Mouse (Mus musculus) olfactory bulb, adult 2 months (tissue): ENCODE measurements at regions not wholly inside any gene's neighbourhood (a gene's known extent, or its start where the extent isn't known, plus 50 kb on each side); places are given as distances from the start of the nearest gene placed in this dataset.

Experiments used
- H3K27ac ChIP-seq: fragments of 200-500 bp; 2 replicates; pipeline ENCODE4 v1.5.1; 2012; ENCODE audit warnings: low read depth, low read length; ENCODE audit not compliant: insufficient read depth
- H3K4me1 ChIP-seq: fragments of 200-500 bp; 2 replicates; pipeline ENCODE4 v1.6.1; 2012; ENCODE audit warnings: low read length; ENCODE audit not compliant: control insufficient read depth, insufficient read depth
- H3K4me3 ChIP-seq: fragments of 200-500 bp; 2 replicates; pipeline ENCODE4 v1.5.1; 2012; ENCODE audit warnings: mild to moderate bottlenecking, low read depth, low read length, moderate library complexity; ENCODE audit not compliant: insufficient read depth
- CTCF ChIP-seq: fragments of 200-500 bp; IDR thresholded peaks from 2 replicates; pipeline ENCODE4 v1.5.1; 2012; ENCODE audit warnings: low read depth, mild to moderate bottlenecking, low read length, moderate library complexity; ENCODE audit not compliant: insufficient read depth
- POLR2A ChIP-seq: fragments of 200-500 bp; IDR thresholded peaks from 2 replicates; pipeline ENCODE4 v1.6.1; 2012; ENCODE audit warnings: mild to moderate bottlenecking, low read depth, low read length, moderate library complexity; ENCODE audit not compliant: insufficient read depth
- WGBS: fragments of 180-500 bp; shearing (Covaris S2); methylation state at CpG from one replicate; pipeline ENCODE4 v1.1.7; 2018; 5-methylcytosine and 5-hydroxymethylcytosine counted together

GRCm38 (mm10) chr3:40452958-40453357 lies 78.1 kb upstream of the Intu start:
- Histone ChIP-seq H3K27ac (no peak overlapping the region), H3K4me1 (peaks cover 3% of the 10 kb centered on the region; the same call in 1 of the 2 replicates), H3K4me3 (no peak overlapping the region)
- 88% methylated on average over 5 of the region's 5 CpGs for WGBS
- TF ChIP-seq POLR2A (no peak), CTCF (no peak)

DNA sequence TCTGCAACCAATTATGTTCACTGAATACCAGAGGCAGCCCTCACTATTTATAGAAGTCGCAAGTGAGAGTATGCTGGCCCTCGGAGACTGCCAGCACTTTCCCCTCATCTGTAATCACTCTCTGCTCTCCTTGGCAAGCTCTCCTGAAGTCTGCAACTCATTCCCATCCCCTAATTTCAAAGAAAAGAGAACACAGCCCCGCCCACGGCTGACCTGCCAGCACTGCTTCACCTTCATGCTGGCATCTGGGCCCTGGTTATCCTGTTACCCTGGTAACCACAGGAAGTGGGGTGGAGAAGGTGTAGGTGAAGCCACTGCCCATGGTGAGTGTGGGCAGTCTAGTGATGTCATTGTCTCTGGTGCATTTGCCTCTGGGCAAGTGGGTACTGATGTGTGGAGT lies 77.5 kb upstream of the Intu start:
- H3K4me3 ChIP-seq: no peak overlapping the region
- H3K4me1 ChIP-seq: peaks cover 3% of the 10 kb centered on the region; the same call in 1 of the 2 replicates
- no peak overlapping the region for H3K27ac ChIP-seq
- no peak for TF ChIP-seq CTCF
- TF ChIP-seq POLR2A: no peak
- WGBS: 31% methylated on average over 4 of the region's 4 CpGs

- no peak overlapping the region for H3K27ac ChIP-seq
- no peak overlapping the region for H3K4me3 ChIP-seq
- H3K4me1 ChIP-seq: peaks cover 3% of the 10 kb centered on the region; the same call in 1 of the 2 replicates
- WGBS: 87% methylated on average over 2 of the region's 2 CpGs
- no peak for TF ChIP-seq POLR2A
- no peak for TF ChIP-seq CTCF
Measured at GRCm38 (mm10) chr3:40456070-40456469, 75.0 kb upstream of the Intu start.

GRCm38 (mm10) chr3:40458490-40458889 lies 72.6 kb upstream of the Intu start:
- no peak overlapping the region for H3K27ac ChIP-seq
- TF ChIP-seq CTCF: no peak
- no peak for TF ChIP-seq POLR2A
- WGBS: 89% methylated on average over 5 of the region's 5 CpGs
- no peak overlapping the region for H3K4me3 ChIP-seq
- H3K4me1 ChIP-seq: peaks cover 2% of the 10 kb centered on the region; the same call in 1 of the 2 replicates

- Histone ChIP-seq H3K4me1 (no peaks in the 10 kb centered on the region), H3K27ac (no peak overlapping the region), H3K4me3 (no peak overlapping the region)
- TF ChIP-seq POLR2A: no peak
- no peak for TF ChIP-seq CTCF
- WGBS: 83% methylated on average over 5 of the region's 5 CpGs
Measured at GRCm38 (mm10) chr3:40463446-40463845, 67.6 kb upstream of the Intu start.

DNA sequence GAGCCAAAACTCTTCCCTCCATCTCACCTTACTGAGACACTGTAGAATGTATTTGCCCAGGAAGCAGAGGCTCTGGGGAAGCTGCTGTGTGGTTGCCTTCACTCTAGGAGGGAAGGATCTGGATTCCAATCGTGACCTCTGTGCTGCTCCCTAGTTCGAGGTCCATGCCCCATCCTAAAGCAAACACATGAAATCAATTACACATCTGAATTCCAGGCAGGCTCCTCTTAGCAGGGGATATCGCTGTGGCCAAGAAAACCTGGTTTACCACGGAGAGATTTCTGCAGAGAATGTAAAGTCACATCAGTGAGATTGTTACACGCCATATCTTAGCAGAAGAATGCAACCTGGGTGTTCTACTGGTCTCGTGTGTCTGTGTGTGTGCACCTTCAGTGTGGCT lies 61.0 kb upstream of the Intu start:
- WGBS: 79% methylated on average over 6 of the region's 6 CpGs
- no peak overlapping the region for H3K27ac ChIP-seq
- TF ChIP-seq CTCF: no peak
- TF ChIP-seq POLR2A: no peak

GRCm38 (mm10) chr3:40472766-40473165 lies 58.3 kb upstream of the Intu start:
- 87% methylated on average over 6 of the region's 6 CpGs for WGBS
- TF ChIP-seq POLR2A (no peak), CTCF (no peak)
- no peak overlapping the region for H3K27ac ChIP-seq
- H3K4me3 ChIP-seq: no peak overlapping the region
- no peaks in the 10 kb centered on the region for H3K4me1 ChIP-seq

More for the DNA sequence above, 61.0 kb upstream of the Intu start:
- Histone ChIP-seq H3K4me3 (no peak overlapping the region), H3K4me1 (no peaks in the 10 kb centered on the region)

- WGBS: 81% methylated on average over 15 of the region's 15 CpGs
- Histone ChIP-seq H3K27ac (no peak overlapping the region), H3K4me3 (no peak overlapping the region), H3K4me1 (no peaks in the 10 kb centered on the region)
- TF ChIP-seq CTCF (no peak), POLR2A (no peak)
Measured at GRCm38 (mm10) chr3:40480258-40480951, 50.7 kb upstream of the Intu start.
